Mouse (Mus musculus) macrophage (primary cell): ENCODE data around the gene Stk24. TPM values are rescaled to one million over a fixed set of nuclear protein-coding genes. Genes with fewer than 3 reads are reported as not detected.

ENCODE experiments used
- H3K27ac ChIP-seq: fragments of 350-480 bp; formaldehyde crosslinking; 2 replicates; pipeline ENCODE4 v1.9.0; 2021
- H3K36me3 ChIP-seq: fragments of 350-480 bp; formaldehyde crosslinking; 2 replicates; pipeline ENCODE4 v1.9.0; 2021; ENCODE audit errors: inconsistent target
- H3K4me3 ChIP-seq: fragments of 350-480 bp; formaldehyde crosslinking; 2 replicates; pipeline ENCODE4 v1.9.0; 2021; ENCODE audit errors: inconsistent target
- H3K79me2 ChIP-seq: fragments of 350-480 bp; formaldehyde crosslinking; 2 replicates; pipeline ENCODE4 v1.9.0; 2021; ENCODE audit errors: inconsistent target
- WGBS: methylation state at CpG from one replicate; pipeline ENCODE4 v1.1.7; 2026; ENCODE audit warnings: inconsistent platforms; ENCODE audit not compliant: missing documents; 5-methylcytosine and 5-hydroxymethylcytosine counted together
- polyA plus RNA-seq: library from polyadenylated mRNA; stranded (reverse); fragments of 250-400 nt; gene quantifications from 3 replicates; pipeline ENCODE4 v1.2.4, GENCODE M21; 2018; ENCODE audit warnings: inconsistent platforms

Gene Stk24
- polyA plus RNA-seq, 1 experiment from 2014 or later: 88.8 TPM

GRCm38 (mm10) chr14:121238727-121239126 is 141.1 kb downstream of the Stk24 start:
- Histone ChIP-seq H3K27ac (no peak overlapping the region), H3K4me3 (no peak overlapping the region), H3K79me2 (no peaks in the 10 kb centered on the region), H3K36me3 (no peaks in the 10 kb centered on the region)
- WGBS: 94% methylated on average over 10 of the region's 10 CpGs

DNA sequence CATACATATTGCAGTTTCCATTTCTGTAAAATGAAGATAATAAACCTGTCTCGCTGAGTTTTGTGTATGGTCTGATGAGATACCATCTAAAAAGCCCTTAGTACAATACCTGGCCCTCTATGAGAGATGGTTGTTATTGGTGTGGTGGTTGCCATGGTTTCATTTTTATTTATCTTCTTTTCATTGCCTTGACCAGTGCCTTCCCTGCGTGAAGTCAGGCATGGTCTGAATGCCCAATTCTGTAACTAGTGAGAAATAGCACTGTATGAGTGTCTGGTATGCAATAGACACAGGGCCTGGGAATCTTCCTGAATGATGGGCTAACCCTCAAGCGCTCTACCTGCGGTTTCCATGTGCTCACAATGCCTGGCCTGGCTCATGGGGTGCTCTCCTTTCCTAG is 143.1 kb downstream of the Stk24 start:
- Histone ChIP-seq H3K79me2 (no peaks in the 10 kb centered on the region), H3K4me3 (no peak overlapping the region), H3K36me3 (no peaks in the 10 kb centered on the region), H3K27ac (no peak overlapping the region)
- WGBS: 87% methylated on average over 4 of the region's 4 CpGs

Other genes starting within 250 kb of the Stk24 start
- not detected in 3 replicates for gene Slc15a1, start 125.2 kb upstream of the Stk24 start, polyA plus RNA-seq